ENCODE assay signal across 17 mouse cellular contexts in the genomic region with DNA sequence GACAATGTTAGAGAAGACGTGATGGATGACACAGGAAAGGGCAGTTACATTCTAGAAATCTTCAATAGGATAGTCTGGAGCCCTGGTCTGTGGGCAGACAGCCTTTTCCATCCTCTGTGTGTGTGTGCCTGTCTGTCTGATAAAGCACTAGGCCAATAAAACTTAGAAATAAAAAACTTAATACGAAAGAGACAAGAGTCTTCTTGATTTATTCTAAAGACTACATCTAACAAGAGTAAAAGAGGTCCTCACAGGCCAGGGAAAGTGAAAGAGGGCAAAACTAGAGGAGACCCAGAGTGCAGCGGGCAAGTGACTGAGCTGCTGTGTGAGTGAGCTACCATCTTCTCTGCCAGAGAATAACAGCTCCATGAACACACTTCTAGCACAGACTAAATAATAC. TPM values are rescaled to one million over a fixed set of nuclear protein-coding genes. Genes with fewer than 3 reads are reported as not detected.
A peak's percentile ranks its signal among the peaks of the same experiment; 100 is the strongest.
DNase-seq lines count a peak whose midpoint lies in the region; ATAC-seq lines count a peak whose summit lies in the region.
"Had no signal": no experiment of that assay in that cellular context is flagged by ENCODE, and none has a peak within 500 bp of the region (broad histone marks: within the 10 kb centered on the region; RNA-seq: fewer than 3 reads in every experiment).

No protein-coding gene starts in this region.

- peak overlapping the region; percentile 26; the same call in 1 of the 2 replicates for H3K9ac ChIP-seq in limb, embryonic 13.5 days
- H3K9ac ChIP-seq: forebrain, postnatal 0 days had no signal

- DNase-seq in CD4-positive, CD25-positive, alpha-beta regulatory T cell, adult 2 months (ENCODE audit: low read depth, low spot score) = peak; percentile 34
- DNase-seq in naive thymus-derived CD4-positive, alpha-beta T cell, adult 2 months (ENCODE audit: low read depth) = peak; percentile 38
- no peak for DNase-seq in spleen, postnatal 4 days (ENCODE audit: low spot score in 2 of 2)
- DNase-seq in retina, postnatal 1 day = no peak
- DNase-seq: adrenal gland, adult 2 months; cerebellum, adult 2 months; kidney, adult 9 months; kidney, postnatal 25 days; lung, adult 2 months; right cerebral cortex, adult 18-20 months had no signal

- H3K9me3 ChIP-seq in megakaryocyte, embryonic 14.5 days = no peaks in the 10 kb centered on the region
- no peaks in the 10 kb centered on the region for H3K9me3 ChIP-seq in limb, embryonic 13.5 days
- H3K9me3 ChIP-seq: forebrain, embryonic 10.5 days had no signal

- WGBS in limb, embryonic 13.5 days = 84% methylated on average over 3 of the region's 3 CpGs

- H3K36me3 ChIP-seq in megakaryocyte, embryonic 14.5 days (replicated peaks; ENCODE audit: low read length) = peaks cover 6% of the 10 kb centered on the region
- no peaks in the 10 kb centered on the region for H3K36me3 ChIP-seq in limb, embryonic 13.5 days

- no peak overlapping the region for H3K4me2 ChIP-seq in limb, embryonic 13.5 days (replicated peaks)

- no peak overlapping the region for H3K27ac ChIP-seq in limb, embryonic 13.5 days

- H3K27me3 ChIP-seq in megakaryocyte, embryonic 14.5 days (replicated peaks) = no peaks in the 10 kb centered on the region
- no peaks in the 10 kb centered on the region for H3K27me3 ChIP-seq in limb, embryonic 13.5 days

- peak overlapping the region; percentile 83 for H3K4me3 ChIP-seq in megakaryocyte, embryonic 14.5 days (replicated peaks)
- H3K4me3 ChIP-seq in limb, embryonic 13.5 days = no peak overlapping the region
- H3K4me3 ChIP-seq: forebrain, embryonic 10.5 days had no signal

- no peak for ATAC-seq in CD4-positive, CD25-positive, alpha-beta regulatory T cell, adult 4 months
- no peak for ATAC-seq in megakaryocyte, adult 5-6 weeks (ENCODE audit: poor library complexity, severe bottlenecking)
- ATAC-seq in limb, embryonic 13.5 days (ENCODE audit: low FRiP score, low read depth) = no peak
- ATAC-seq: forebrain, postnatal 0 days had no signal

- H3K4me1 ChIP-seq in megakaryocyte, embryonic 14.5 days = peaks cover 73% of the 10 kb centered on the region
- H3K4me1 ChIP-seq in limb, embryonic 13.5 days = peaks cover 38% of the 10 kb centered on the region

RNA-seq across cellular contexts. Expression of gene Zbtb25, which starts 3.1 kb away (rescaled TPM):
- polyA plus RNA-seq in CD4-positive, CD25-positive, alpha-beta regulatory T cell, adult 4 months (2017; shearing (Covaris generic)) = 10 to 100 TPM; 12.7 to 13.8 TPM
- 2.4 and 7.2 TPM in 2 replicates for polyA plus RNA-seq in megakaryocyte, embryonic 14.5 days (2012; ENCODE audit: insufficient read depth, low replicate concordance)
- 11.9 and 13.5 TPM in 2 replicates for total RNA-seq in megakaryocyte, adult 5-6 weeks (2015)
- 7.2 and 9.2 TPM in 2 replicates for total RNA-seq in megakaryocyte, adult 5-6 weeks (2017)
- 21.6 and 22.3 TPM in 2 replicates for polyA plus RNA-seq in limb, embryonic 13.5 days (2015; fragmentation: Nextera tagmentation; extraction: Ambion mirVana)

RNA-seq across cellular contexts. Expression of gene Zbtb1, which starts 3.8 kb away (rescaled TPM):
- polyA plus RNA-seq in CD4-positive, CD25-positive, alpha-beta regulatory T cell, adult 4 months (2017; shearing (Covaris generic)) = 10 to 100 TPM; 21.2 to 22.4 TPM
- 0.79 and 4.7 TPM in 2 replicates for polyA plus RNA-seq in megakaryocyte, embryonic 14.5 days (2012; ENCODE audit: insufficient read depth, low replicate concordance)
- 8.9 and 11.7 TPM in 2 replicates for total RNA-seq in megakaryocyte, adult 5-6 weeks (2015)
- 9.1 and 10.1 TPM in 2 replicates for total RNA-seq in megakaryocyte, adult 5-6 weeks (2017)
- polyA plus RNA-seq in limb, embryonic 13.5 days (2015; fragmentation: Nextera tagmentation; extraction: Ambion mirVana) = 8.9 and 10.1 TPM in 2 replicates

RNA-seq across cellular contexts. Expression of gene Hspa2, which starts 37.7 kb away (rescaled TPM):
- polyA plus RNA-seq in CD4-positive, CD25-positive, alpha-beta regulatory T cell, adult 4 months (2017; shearing (Covaris generic)) = 1 to 10 TPM; 3.8 to 6.2 TPM
- 2.9 and 5.8 TPM in 2 replicates for polyA plus RNA-seq in megakaryocyte, embryonic 14.5 days (2012; ENCODE audit: insufficient read depth, low replicate concordance)
- 1.3 and 2.2 TPM in 2 replicates for total RNA-seq in megakaryocyte, adult 5-6 weeks (2015)
- 4.8 and 6.7 TPM in 2 replicates for total RNA-seq in megakaryocyte, adult 5-6 weeks (2017)
- 6.7 TPM in 2 replicates for polyA plus RNA-seq in limb, embryonic 13.5 days (2015; fragmentation: Nextera tagmentation; extraction: Ambion mirVana)

RNA-seq across cellular contexts. Expression of gene Akap5, which starts 41.6 kb away (rescaled TPM):
- polyA plus RNA-seq in CD4-positive, CD25-positive, alpha-beta regulatory T cell, adult 4 months (2017; shearing (Covaris generic)) = 1 to 10 TPM; 3.3 to 3.8 TPM
- 0.63 TPM in 1 of 2 replicates, not detected in the other for polyA plus RNA-seq in megakaryocyte, embryonic 14.5 days (2012; ENCODE audit: insufficient read depth, low replicate concordance)
- total RNA-seq in megakaryocyte, adult 5-6 weeks (2015) = not detected in 2 replicates
- 0.08 and 0.15 TPM in 2 replicates for total RNA-seq in megakaryocyte, adult 5-6 weeks (2017)
- polyA plus RNA-seq in limb, embryonic 13.5 days (2015; fragmentation: Nextera tagmentation; extraction: Ambion mirVana) = 2.1 and 2.3 TPM in 2 replicates

RNA-seq across cellular contexts. Expression of gene Ppp1r36, which starts 51.1 kb away (rescaled TPM):
- polyA plus RNA-seq in CD4-positive, CD25-positive, alpha-beta regulatory T cell, adult 4 months (2017; shearing (Covaris generic)) = not detected
- polyA plus RNA-seq in megakaryocyte, embryonic 14.5 days (2012; ENCODE audit: insufficient read depth, low replicate concordance) = not detected in 2 replicates
- total RNA-seq in megakaryocyte, adult 5-6 weeks (2015) = 0.58 TPM in 1 of 2 replicates, not detected in the other
- 0.18 TPM in 1 of 2 replicates, not detected in the other for total RNA-seq in megakaryocyte, adult 5-6 weeks (2017)
- polyA plus RNA-seq in limb, embryonic 13.5 days (2015; fragmentation: Nextera tagmentation; extraction: Ambion mirVana) = 4.5 and 4.8 TPM in 2 replicates
- polyA plus RNA-seq: adrenal gland, adult 2 months; small intestine, adult 2 months had no signal

Comparison
In these comparisons a context has a peak if more than half of its experiments do, and no peak if none do; other contexts are left out.
1. DNase-seq: peak in CD4-positive, CD25-positive, alpha-beta regulatory T cell, adult 2 months (single experiment) and naive thymus-derived CD4-positive, alpha-beta T cell, adult 2 months (single experiment); none in spleen, postnatal 4 days (0 of 2) and retina, postnatal 1 day (single experiment).